Mouse (Mus musculus): ENCODE data around the gene Dcps.

DNA sequence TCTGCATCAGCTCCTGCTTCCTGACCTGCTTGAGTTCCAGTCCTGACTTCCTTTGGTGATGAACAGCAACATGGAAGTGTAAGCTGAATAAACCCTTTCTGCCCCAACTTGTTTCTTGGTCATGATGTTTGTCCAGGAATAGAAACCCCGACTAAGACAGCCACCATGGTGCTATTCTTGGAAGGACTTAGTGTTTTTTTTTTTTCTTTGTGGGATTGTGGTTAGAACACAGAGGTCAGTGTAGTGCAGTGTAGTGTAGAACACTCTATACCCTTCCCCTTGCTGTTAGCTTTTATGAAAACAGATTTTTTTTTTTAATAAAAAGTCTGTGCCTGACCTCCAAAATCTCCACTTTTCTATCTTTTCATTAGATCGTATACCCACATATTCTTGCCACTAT, 7.0 kb upstream of the Dcps start:
- TF ChIP-seq CTCF (IDR thresholded peaks at IDR 0.05; ENCODE audit: low read depth) (no peak), EP300 (optimal IDR thresholded peaks at IDR 0.05) (no peak)

Data from stomach, postnatal 0 days (tissue).